Mouse (Mus musculus) kidney, postnatal 14 days (tissue): ENCODE results near the gene Numb.
A peak's percentile ranks its signal among the peaks of the same experiment; 100 is the strongest.
"Not testable (repeated sequence)": the region's sequence is repeated elsewhere in the genome, so short reads cannot be mapped to it uniquely, and the experiment has no call there.

Experiments used
- DNase-seq: peaks from one replicate; pipeline ENCODE4 v3.0.0; 2022; ENCODE audit warnings: mixed read lengths

The Numb gene

GRCm38 (mm10) chr12:83921535-83922381 lies at the start of gene Numb:
Numb (minus strand) TSS chr12:83921934.
- peak; percentile 99 for DNase-seq

- DNase-seq, result no peak
Measured at GRCm38 (mm10) chr12:83965235-83965634, 43.5 kb upstream of the Numb start.

GRCm38 (mm10) chr12:83958278-83958677 lies 36.5 kb upstream of the Numb start:
- DNase-seq, result peak; percentile 12

DNA sequence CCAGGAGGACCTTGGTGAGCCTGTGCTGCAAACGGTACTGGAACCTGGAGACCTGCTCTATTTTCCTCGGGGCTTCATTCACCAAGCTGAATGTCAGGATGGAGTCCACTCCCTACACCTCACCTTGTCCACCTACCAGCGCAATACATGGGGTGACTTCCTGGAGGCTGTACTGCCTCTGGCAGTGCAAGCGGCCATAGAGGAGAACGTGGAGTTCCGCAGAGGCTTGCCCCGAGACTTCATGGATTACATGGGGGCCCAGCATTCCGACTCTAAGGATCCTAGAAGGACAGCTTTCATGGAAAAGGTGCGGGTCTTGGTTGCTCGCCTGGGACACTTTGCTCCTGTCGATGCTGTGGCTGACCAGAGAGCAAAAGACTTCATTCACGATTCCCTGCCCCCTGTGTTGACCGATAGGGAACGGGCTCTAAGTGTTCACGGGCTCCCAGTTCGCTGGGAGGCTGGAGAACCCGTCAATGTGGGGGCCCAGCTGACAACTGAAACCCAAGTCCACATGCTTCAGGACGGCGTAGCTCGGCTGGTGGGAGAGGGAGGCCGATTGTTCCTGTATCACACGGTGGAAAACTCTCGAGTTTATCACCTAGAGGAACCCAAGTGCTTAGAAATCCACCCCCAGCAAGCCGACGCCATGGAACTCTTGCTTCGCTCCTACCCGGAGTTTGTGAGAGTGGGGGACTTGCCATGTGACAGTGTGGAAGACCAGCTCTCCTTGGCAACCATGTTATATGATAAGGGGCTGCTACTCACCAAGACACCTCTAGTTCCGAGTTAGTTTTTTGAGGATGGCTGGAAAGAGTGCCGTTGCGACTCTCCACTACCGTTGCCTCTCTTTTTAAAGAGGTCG lies 30.2 kb upstream of the Numb start:
- DNase-seq, result no peak

- peak; percentile 47 for DNase-seq
Measured at GRCm38 (mm10) chr12:83950840-83951701, 29.3 kb upstream of the Numb start.

DNA sequence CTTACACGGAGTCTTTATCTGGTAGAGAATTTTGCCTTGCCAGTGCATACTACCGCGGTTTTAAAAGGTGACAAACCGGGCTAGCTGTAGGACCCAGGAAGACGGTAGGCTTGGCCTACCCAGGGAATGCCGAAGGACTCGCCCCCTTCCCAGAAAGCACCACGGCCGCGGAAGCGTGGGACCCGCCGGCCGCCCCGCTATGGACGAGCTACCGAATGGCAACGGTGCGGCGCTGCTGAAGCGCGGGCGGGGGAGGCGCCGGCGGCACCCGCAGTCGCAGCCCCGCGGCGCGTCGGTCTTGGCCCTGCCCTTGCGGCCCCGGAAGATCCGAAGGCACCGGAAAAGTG lies 28.7 kb upstream of the Numb start, which contains the start of gene Riox1:
Riox1 (plus strand) TSS at position 116 of the 347 bp plus-strand sequence.
- DNase-seq, result peak; percentile 90

GRCm38 (mm10) chr12:83949776-83950492 lies 28.2 kb upstream of the Numb start:
- no peak for DNase-seq

GRCm38 (mm10) chr12:83949043-83949442 lies 27.3 kb upstream of the Numb start:
- no peak for DNase-seq

- no peak for DNase-seq
Measured at GRCm38 (mm10) chr12:83947260-83947811, 25.6 kb upstream of the Numb start.

- no peak for DNase-seq
Measured at GRCm38 (mm10) chr12:83941938-83942337, 20.2 kb upstream of the Numb start.

DNA sequence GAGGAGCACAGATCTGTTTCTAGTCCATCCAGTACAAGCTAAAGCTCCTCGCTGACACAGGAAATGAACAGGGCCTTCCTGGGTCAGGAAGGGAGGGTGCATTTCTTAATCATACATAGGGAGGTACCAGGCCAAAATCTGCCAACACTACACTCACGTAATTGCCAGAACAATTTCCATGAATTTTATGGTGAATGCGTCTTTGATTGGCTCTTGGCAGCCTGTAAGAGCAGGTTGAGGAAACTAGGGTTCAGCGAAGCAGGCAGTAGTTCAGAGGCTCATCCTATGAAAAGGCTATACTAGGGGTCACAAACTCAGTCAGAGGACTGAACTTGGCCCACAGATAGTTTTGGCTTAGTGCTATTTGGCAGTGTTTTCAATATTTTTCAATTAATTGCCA lies 18.3 kb upstream of the Numb start:
- DNase-seq, result no peak

DNA sequence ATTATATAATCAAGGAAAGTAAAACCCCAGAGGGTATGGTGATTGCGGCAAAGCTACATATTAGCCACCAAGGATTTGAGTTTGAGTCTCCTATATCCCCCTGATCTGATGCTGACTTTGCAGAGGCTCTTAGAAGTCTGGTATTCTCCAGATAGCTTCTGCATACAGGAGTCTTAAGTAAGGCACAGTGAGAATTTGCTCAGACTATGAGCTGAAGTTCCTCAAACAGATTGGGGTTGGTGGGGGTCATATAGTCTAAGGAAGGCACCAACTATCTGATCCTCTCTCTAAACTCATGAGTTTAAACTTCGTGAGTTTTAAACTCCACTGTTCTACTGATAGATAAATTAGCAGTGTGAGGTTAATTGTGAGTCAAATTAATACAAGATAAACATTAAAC lies 17.6 kb upstream of the Numb start:
- no peak for DNase-seq

GRCm38 (mm10) chr12:83938592-83938991 lies 16.9 kb upstream of the Numb start:
- DNase-seq, result not testable (repeated sequence)

DNA sequence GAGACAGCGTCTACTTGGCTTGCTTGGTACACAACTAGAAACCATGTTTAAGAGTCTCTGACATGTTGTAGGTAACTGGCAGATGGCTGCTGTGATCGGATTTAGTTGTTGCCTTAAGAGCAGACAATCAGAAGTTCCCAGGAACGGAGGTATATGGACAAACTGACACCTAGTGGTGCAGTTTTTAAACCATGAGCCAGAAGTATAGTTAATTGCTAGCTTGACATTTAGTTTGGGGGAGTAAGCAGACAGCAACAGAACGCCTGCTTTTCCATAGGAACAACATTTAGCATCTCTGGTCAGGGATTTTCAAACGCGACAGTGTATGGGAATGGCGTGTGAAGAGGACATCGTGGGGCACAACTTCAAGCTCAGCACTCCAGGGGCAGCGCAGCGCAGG lies 15.9 kb upstream of the Numb start:
- no peak for DNase-seq

- no peak for DNase-seq
Measured at GRCm38 (mm10) chr12:83929186-83929804, 7.6 kb upstream of the Numb start.

- peak; percentile 61 for DNase-seq
Measured at GRCm38 (mm10) chr12:83927747-83928146, 6.0 kb upstream of the Numb start.

- DNase-seq, result no peak
Measured at GRCm38 (mm10) chr12:83926061-83926460, 4.3 kb upstream of the Numb start.

GRCm38 (mm10) chr12:83925160-83925703 lies 3.5 kb upstream of the Numb start:
- DNase-seq, result peak; percentile 44

GRCm38 (mm10) chr12:83924332-83924731 lies 2.6 kb upstream of the Numb start:
- no peak for DNase-seq

- DNase-seq, result no peak
Measured at GRCm38 (mm10) chr12:83923486-83923859, 1.7 kb upstream of the Numb start.
